Mouse (Mus musculus) midbrain, embryonic 14.5 days (tissue): ENCODE results near the gene Zfp827. TPM values are rescaled to one million over a fixed set of nuclear protein-coding genes. Genes with fewer than 3 reads are reported as not detected.
A peak's percentile ranks its signal among the peaks of the same experiment; 100 is the strongest.

Experiments used
- ATAC-seq: fragments of 200-750 bp; cut with Nextera tagmentation; 2 replicates; pipeline ENCODE4 v1.8.0; 2017; ENCODE audit warnings: moderate number of reproducible peaks, moderate library complexity; ENCODE audit not compliant: low FRiP score, low TSS enrichment
- DNase-seq: peaks from one replicate; pipeline ENCODE4 v3.0.0-alpha.2; 2015
- H3K27ac ChIP-seq: fragments of 300-500 bp; sonication (generic); replicated peaks from 2 replicates; pipeline ENCODE4 v1.5.1; 2014; ENCODE audit warnings: mild to moderate bottlenecking, low read depth, low read length, moderate library complexity
- H3K27me3 ChIP-seq: fragments of 300-500 bp; sonication (generic); 2 replicates; pipeline ENCODE4 v1.6.1; 2014; ENCODE audit warnings: low read length, control low read depth, mixed read lengths; ENCODE audit not compliant: control insufficient read depth, insufficient read depth
- H3K36me3 ChIP-seq: fragments of 300-500 bp; sonication (generic); 2 replicates; pipeline ENCODE4 v1.6.1; 2014; ENCODE audit warnings: low read length, control low read depth; ENCODE audit not compliant: control insufficient read depth, insufficient read depth
- H3K4me1 ChIP-seq: fragments of 300-500 bp; sonication (generic); 2 replicates; pipeline ENCODE4 v1.6.1; 2014; ENCODE audit warnings: mild to moderate bottlenecking, antibody characterized with exemption, low read length, control low read depth; ENCODE audit not compliant: control insufficient read depth, insufficient read depth
- H3K4me2 ChIP-seq: fragments of 300-500 bp; sonication (generic); 2 replicates; pipeline ENCODE4 v1.6.1; 2014; ENCODE audit warnings: mild to moderate bottlenecking, low read length, moderate library complexity
- H3K4me3 ChIP-seq: fragments of 300-500 bp; sonication (generic); replicated peaks from 2 replicates; pipeline ENCODE4 v1.5.1; 2014; ENCODE audit warnings: low read depth, low read length
- H3K9ac ChIP-seq: fragments of 300-500 bp; sonication (generic); replicated peaks from 2 replicates; pipeline ENCODE4 v1.6.1; 2014; ENCODE audit warnings: mild to moderate bottlenecking, low read length, moderate library complexity
- H3K9me3 ChIP-seq: fragments of 300-500 bp; sonication (generic); 2 replicates; pipeline ENCODE4 v1.6.1; 2016; ENCODE audit warnings: low read length, control low read depth, mixed read lengths; ENCODE audit not compliant: control insufficient read depth
- WGBS: fragments of 180-500 bp; shearing (Covaris S2); extraction: QIAGEN DNeasy Blood & Tissue Kit; methylation state at CpG from one replicate; pipeline ENCODE4 v1.1.7; 2014; 5-methylcytosine and 5-hydroxymethylcytosine counted together
- polyA plus RNA-seq: library from polyadenylated mRNA; unstranded; fragments of >200 nt; fragmentation: Nextera tagmentation; extraction: Ambion mirVana; gene quantifications from 2 replicates; pipeline ENCODE4 v1.2.1, GENCODE M21; 2014

The Zfp827 gene
- polyA plus RNA-seq, 1 experiment from 2014 or later: 20.2 TPM

DNA sequence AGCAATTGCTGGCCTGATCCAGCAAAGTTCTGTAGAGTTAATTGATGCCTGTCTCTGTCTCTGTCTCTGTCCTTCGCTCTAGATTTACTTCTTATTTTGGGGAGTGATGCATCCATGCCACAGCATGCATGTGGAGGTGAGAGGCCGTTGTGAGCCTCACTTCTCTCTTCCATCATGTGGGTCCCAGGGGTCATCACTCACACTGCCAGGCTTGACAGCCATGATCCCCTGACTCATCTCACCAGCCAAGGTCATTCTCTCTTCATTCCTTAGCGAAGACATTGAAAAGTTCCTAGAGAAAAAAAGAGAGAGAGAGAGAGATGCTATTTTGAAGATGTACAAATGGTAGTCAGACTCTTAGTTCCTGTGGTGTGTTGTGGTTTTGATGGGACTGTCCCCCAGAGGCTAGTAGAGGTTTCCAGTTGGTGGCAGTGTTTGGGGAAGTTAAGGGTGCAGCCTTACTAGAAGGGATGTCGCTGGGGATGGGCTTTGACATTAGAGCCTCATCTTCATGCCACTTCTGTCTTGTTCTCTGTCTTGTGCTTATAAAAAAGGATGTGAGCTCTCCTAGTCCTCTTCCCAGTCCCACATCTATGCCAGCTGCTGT is 133.0 kb downstream of the Zfp827 start:
- no peaks in the 10 kb centered on the region for H3K27me3 ChIP-seq
- no peak overlapping the region for H3K4me3 ChIP-seq
- H3K9me3 ChIP-seq: no peaks in the 10 kb centered on the region
- DNase-seq: no peak
- 0 out of 2 replicates have a peak, but pooled peaks cover 4% of the 10 kb centered on the region for H3K4me1 ChIP-seq
- peaks cover 7% of the 10 kb centered on the region for H3K36me3 ChIP-seq
- ATAC-seq: no peak
- H3K4me2 ChIP-seq: no peak overlapping the region
- WGBS: 88% methylated on average over 4 of the region's 4 CpGs
- H3K9ac ChIP-seq: no peak overlapping the region
- no peak overlapping the region for H3K27ac ChIP-seq

DNA sequence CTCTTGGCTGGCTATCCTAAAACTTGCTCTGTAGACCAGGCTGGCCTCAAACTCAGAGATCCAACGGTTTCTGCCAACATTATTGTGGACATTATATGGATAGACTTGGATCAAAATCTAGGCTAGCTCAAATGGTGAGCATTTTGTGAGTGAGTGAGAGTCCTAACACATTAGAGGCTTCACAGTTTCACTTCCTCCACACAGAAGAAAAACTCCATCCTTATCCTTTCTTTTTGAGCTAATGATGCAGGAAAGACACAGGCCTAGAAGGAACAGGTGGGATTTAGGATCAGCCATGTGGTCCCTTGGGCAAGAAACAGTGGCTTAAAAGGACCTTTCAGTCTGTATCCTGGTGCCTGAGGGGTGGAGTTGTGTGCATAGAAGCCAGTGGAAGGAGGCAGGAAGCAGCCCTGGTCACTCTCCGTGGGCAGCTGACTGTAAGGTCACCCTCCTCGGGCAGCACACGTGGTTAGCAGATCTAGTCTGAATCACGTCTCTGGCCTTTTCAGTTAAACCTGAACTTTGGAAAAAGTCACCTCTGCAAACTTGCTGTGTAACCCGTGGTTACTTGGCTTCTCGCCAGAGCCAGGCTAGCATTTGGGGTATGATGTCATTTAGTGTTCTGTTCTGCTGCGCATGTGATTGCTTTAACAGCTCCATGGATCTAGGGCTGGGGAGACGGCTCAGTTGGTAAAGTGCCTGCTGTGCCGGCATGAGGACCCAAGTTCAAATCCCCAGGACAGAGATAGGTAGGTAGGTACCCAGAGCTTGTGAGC is 134.5 kb downstream of the Zfp827 start:
- Histone ChIP-seq H3K9me3 (no peaks in the 10 kb centered on the region), H3K27ac (no peak overlapping the region), H3K36me3 (peaks cover 2% of the 10 kb centered on the region; the same call in 1 of the 2 replicates), H3K27me3 (no peaks in the 10 kb centered on the region), H3K4me1 (0 out of 2 replicates have a peak, but pooled peaks cover 4% of the 10 kb centered on the region), H3K4me3 (no peak overlapping the region), H3K9ac (no peak overlapping the region), H3K4me2 (no peak overlapping the region)
- 65% methylated on average over 10 of the region's 10 CpGs for WGBS
- peak; percentile 66 for DNase-seq
- 0 out of 2 replicates have a peak, but pooled peaks have one; percentile 44 for ATAC-seq

DNA sequence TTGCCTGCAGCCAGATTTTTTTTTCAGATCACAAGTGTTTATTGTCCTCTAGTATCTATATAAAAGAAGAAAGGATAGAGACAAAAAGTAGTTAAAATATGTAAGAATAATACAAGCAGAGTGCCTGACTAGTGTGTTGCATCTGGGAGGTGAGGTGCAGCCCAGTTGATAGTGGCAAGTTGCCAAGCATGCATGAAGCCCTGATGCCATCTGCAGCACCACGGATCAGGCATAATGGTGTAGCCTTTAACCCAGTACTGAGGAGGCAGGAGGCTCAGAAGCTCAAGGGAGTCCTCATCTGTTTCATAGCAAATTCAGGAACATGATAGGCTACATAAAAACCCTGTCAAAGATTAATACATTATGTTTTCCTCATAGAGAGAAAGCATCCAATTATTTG is 136.1 kb downstream of the Zfp827 start:
- no peak for ATAC-seq
- 33% methylated on average over 1 of the region's 1 CpGs for WGBS
- H3K27ac ChIP-seq: no peak overlapping the region
- peaks cover 2% of the 10 kb centered on the region; the same call in 1 of the 2 replicates for H3K36me3 ChIP-seq
- H3K4me3 ChIP-seq: no peak overlapping the region
- peak; percentile 53 for DNase-seq
- no peaks in the 10 kb centered on the region for H3K27me3 ChIP-seq
- H3K4me1 ChIP-seq: 0 out of 2 replicates have a peak, but pooled peaks cover 4% of the 10 kb centered on the region
- H3K9ac ChIP-seq: no peak overlapping the region
- H3K9me3 ChIP-seq: no peaks in the 10 kb centered on the region
- H3K4me2 ChIP-seq: no peak overlapping the region

DNA sequence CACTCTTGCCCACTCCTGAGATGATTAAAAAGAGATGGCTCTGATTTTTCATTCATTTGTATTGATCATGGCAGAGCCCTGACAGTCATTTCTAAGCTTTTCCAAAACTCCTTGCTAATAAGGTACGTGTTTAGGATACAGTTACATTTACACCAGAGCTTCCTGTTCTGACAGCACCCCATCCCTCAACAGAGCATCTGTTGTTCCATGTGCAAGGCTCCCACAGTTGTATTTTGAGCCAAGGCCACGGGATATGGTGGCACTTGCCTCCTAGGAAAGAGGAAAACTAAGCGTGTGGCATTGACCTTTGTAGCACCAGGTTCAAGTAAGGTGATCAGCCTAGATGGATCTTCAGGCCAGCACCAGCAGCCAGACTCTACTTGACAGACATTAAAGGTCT is 137.0 kb downstream of the Zfp827 start:
- no peak overlapping the region for H3K4me3 ChIP-seq
- no peak overlapping the region for H3K9ac ChIP-seq
- ATAC-seq (no peak), DNase-seq (no peak)
- no peaks in the 10 kb centered on the region for H3K9me3 ChIP-seq
- peaks cover 2% of the 10 kb centered on the region; the same call in 1 of the 2 replicates for H3K36me3 ChIP-seq
- H3K4me1 ChIP-seq: 0 out of 2 replicates have a peak, but pooled peaks cover 4% of the 10 kb centered on the region
- no peaks in the 10 kb centered on the region for H3K27me3 ChIP-seq
- 90% methylated on average over 3 of the region's 3 CpGs for WGBS
- no peak overlapping the region for H3K27ac ChIP-seq
- H3K4me2 ChIP-seq: no peak overlapping the region

DNA sequence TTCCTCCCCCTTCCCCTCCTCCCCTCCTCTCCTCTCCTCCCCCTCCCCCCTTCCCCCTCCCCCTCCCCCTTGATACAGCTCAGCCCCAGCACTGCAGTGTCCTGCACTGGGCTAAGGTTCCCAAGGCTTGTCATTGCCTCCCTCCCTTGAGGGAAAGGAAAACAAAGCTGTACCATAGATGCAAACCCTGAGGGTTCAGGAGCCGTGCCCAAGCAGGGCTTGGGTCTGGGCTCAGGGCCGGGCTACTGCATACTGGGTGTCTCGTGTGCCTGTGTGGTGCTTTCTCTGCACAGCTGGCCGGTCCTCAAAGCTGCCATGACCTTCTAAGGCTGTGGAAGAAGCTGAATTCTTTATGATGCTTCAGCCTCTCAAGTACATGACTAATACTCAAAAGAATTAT is 145.4 kb downstream of the Zfp827 start:
- Histone ChIP-seq H3K36me3 (peaks cover 25% of the 10 kb centered on the region), H3K4me2 (no peak overlapping the region), H3K9ac (no peak overlapping the region), H3K27me3 (no peaks in the 10 kb centered on the region), H3K4me3 (no peak overlapping the region), H3K4me1 (no peaks in the 10 kb centered on the region), H3K27ac (no peak overlapping the region), H3K9me3 (no peaks in the 10 kb centered on the region)
- WGBS: 62% methylated on average over 4 of the region's 4 CpGs
- DNase-seq (no peak), ATAC-seq (0 out of 2 replicates have a peak, but pooled peaks have one; percentile 29)

DNA sequence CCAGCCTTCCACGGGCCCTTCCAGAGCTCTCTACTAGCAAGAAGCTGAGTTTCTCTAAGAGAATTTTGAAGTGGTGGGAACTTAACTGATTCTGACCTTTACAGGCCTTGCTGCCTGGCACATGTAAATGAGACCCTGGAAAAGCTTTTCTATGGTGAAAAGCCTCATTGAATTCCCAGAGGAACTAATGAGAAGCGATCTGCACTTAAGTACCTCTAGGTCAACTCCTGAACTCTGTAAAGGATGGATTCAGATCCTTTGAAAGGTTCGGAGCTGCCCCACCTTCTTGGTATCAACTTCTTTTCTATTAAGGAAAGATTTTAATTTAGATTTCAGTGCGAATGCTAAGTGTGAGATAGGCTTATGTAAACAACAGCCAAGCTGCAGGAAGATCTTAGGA is 147.8 kb downstream of the Zfp827 start:
- Histone ChIP-seq H3K4me1 (no peaks in the 10 kb centered on the region), H3K36me3 (peaks cover 45% of the 10 kb centered on the region), H3K4me2 (no peak overlapping the region), H3K27me3 (no peaks in the 10 kb centered on the region), H3K27ac (no peak overlapping the region), H3K4me3 (no peak overlapping the region), H3K9ac (no peak overlapping the region), H3K9me3 (no peaks in the 10 kb centered on the region)
- DNase-seq (no peak), ATAC-seq (no peak)
- 65% methylated on average over 4 of the region's 4 CpGs for WGBS

DNA sequence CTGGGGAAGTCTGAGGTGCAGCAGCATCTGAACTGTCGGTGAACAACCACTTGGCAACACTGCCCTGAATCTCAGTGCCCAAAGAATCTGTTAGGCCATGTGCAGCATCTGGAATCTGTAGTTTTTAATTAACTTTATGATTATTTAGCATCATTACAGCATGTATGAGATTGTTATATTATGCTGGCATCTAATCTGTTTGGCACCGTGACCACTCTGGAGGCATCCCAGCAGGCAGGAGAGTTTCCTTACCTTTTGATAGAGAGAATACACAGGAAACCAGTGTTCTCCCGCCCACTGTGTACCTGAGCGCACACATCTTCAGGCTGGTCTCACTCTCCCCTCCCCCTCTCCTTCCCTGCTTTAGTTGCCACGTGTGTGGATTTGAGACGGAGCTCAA is 151.4 kb downstream of the Zfp827 start:
- DNase-seq (no peak), ATAC-seq (no peak)
- H3K4me3 ChIP-seq: no peak overlapping the region
- H3K27ac ChIP-seq: no peak overlapping the region
- H3K4me1 ChIP-seq: no peaks in the 10 kb centered on the region
- no peaks in the 10 kb centered on the region for H3K9me3 ChIP-seq
- H3K36me3 ChIP-seq: peaks cover 79% of the 10 kb centered on the region
- no peak overlapping the region for H3K9ac ChIP-seq
- H3K27me3 ChIP-seq: no peaks in the 10 kb centered on the region
- WGBS: 91% methylated on average over 6 of the region's 6 CpGs
- no peak overlapping the region for H3K4me2 ChIP-seq

DNA sequence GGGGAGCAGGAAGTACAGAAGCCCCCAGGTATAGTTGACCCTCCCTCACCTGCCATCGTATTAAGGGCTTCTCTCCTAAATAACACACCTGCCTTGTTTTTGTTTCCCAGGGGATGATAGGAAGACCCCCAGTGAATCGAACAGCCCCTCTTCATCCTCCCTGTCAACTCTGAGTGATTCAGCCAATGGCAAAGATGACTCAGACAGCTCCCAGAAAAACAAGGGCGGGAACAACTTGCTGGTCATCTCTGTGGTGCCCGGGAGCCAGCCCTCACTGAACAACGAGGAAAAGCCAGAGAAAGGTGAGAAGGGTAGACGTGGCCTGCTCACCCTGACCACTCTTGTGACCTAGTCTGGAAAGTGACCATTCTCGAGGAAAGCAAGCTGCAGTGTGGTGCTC is 157.3 kb downstream of the Zfp827 start:
- WGBS: 91% methylated on average over 7 of the region's 7 CpGs
- no peak for ATAC-seq

DNA sequence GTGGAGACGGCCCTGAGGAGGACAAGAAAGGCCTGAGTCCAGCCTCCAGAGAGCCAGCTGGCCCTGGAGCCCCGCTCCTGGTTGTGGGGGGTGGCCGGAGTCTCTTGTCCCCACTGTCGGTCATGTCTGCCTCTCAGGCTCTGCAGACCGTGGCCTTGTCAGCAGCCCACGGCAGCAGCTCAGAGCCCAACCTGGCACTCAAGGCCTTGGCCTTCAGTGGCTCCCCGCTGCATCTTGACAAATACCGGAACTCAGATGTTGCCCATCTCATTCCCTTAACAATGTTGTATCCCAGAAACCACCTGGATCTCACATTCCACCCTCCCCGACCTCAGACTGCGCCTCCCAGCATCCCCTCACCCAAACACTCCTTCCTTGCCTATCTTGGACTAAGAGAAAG is 161.8 kb downstream of the Zfp827 start:
- H3K9me3 ChIP-seq: no peaks in the 10 kb centered on the region
- no peak for DNase-seq
- no peak overlapping the region for H3K27ac ChIP-seq
- H3K27me3 ChIP-seq: no peaks in the 10 kb centered on the region
- ATAC-seq: no peak
- no peaks in the 10 kb centered on the region for H3K4me1 ChIP-seq
- peaks cover 67% of the 10 kb centered on the region for H3K36me3 ChIP-seq
- no peak overlapping the region for H3K4me2 ChIP-seq
- H3K9ac ChIP-seq: no peak overlapping the region
- 95% methylated on average over 10 of the region's 10 CpGs for WGBS
- no peak overlapping the region for H3K4me3 ChIP-seq

More for the DNA sequence above, 157.3 kb downstream of the Zfp827 start:
- Histone ChIP-seq H3K4me3 (no peak overlapping the region), H3K9ac (no peak overlapping the region), H3K36me3 (peaks cover 84% of the 10 kb centered on the region), H3K4me1 (no peaks in the 10 kb centered on the region), H3K4me2 (no peak overlapping the region), H3K9me3 (no peaks in the 10 kb centered on the region), H3K27me3 (no peaks in the 10 kb centered on the region), H3K27ac (no peak overlapping the region)
- DNase-seq: no peak
